Mouse (Mus musculus) lung, postnatal 25 days (tissue): ENCODE measurements around the gene Eef1a2.

Experiments
- DNase-seq: peaks from one replicate; pipeline ENCODE4 v3.0.0; 2022; ENCODE audit warnings: low spot score

Gene Eef1a2

GRCm38 (mm10) chr2:181133837-181134590 is 22.8 kb downstream of the Eef1a2 start:
- DNase-seq: no peak

- no peak for DNase-seq
These were observed 26.6 kb downstream of the Eef1a2 start for GRCm38 (mm10) chr2:181130245-181130644.

DNA sequence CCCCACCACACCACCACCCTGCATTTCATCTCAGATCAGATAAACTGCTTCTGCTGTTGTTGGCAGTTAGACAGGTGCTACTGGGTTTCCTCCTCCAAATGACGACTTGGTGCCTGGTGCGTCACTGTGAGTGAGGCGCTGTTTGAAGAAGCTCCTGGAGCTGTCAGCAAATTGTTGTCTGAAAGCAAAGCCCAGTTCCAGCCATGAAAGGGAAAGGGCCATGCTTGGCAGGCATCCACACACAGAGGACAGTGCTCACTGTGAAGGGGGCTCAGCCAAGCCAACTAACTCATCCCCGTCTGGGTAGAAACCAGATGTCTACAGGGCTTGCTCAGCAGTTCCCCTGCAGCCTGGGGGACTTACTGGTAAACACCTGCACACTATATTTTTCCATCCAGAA is 27.9 kb downstream of the Eef1a2 start:
- no peak for DNase-seq

DNA sequence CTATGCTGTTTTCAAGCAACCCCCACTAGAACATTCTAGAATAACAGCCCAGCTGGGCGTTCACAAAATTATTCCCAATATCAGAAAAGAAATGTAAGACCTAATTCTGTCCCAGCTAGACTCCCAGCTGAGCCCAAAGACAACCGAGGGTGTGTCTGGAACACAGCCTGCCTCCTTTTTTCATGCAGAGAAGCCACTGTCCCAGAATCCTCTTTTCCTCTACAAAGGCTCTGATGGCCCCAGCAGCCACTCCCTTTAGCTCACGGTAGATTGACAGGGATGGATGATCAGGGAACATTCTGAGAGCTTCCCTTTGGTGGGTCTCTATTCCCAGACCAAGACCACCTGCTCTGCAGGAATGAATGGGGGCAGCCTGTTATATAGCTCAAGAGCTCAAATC is 29.0 kb downstream of the Eef1a2 start:
- DNase-seq: no peak

- no peak for DNase-seq
These were observed 30.9 kb downstream of the Eef1a2 start for GRCm38 (mm10) chr2:181125726-181126455.

DNA sequence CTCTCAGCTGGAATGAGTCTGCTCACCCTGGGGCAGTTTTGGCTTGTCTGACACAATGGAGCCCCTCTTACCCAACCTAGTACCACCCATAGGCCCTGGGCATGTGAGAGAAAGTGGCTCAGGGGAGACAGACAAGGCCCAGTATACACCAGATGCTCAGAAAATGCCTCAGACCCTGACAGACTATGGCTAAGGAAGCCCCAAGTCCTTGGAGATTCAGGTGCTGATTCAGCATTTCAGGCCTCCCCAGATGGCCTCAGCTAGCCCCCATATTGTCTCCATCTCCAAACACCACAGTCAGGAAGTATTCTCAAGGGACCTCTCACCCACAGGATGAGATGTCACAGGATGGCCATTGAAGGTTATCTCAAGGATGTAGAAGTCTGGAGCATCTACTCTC is 34.2 kb downstream of the Eef1a2 start:
- DNase-seq: no peak

DNA sequence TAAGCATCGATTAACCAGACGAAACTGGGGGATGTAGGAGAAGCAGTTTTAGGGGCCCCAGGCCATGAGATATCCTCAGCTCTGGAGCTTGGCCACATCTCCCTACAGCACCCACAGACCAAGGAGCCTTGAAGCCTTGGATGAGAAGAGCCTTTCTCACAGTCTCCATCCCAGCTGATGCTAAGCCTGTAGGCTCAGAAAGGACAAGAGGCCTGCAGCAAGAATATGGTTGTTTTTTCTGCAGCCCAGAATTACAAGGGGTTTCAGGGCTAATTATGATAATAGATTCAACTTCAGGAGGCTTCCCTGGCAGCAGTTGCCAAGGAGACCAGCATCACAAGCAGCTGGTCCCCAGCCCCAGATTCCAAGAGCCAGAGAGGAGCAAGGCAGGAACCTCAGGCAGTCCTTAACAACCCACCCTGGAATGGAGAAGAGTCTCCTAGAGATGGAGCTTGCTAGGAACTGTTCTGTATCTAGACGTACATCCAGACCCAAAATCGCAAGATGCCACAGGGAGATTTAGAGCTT is 35.8 kb downstream of the Eef1a2 start:
- DNase-seq: no peak

- DNase-seq: no peak
These were observed 36.9 kb downstream of the Eef1a2 start for GRCm38 (mm10) chr2:181119952-181120351.

- no peak for DNase-seq
These were observed 40.4 kb downstream of the Eef1a2 start for GRCm38 (mm10) chr2:181116436-181116835.

GRCm38 (mm10) chr2:181115367-181115766 is 41.4 kb downstream of the Eef1a2 start:
- DNase-seq: no peak

GRCm38 (mm10) chr2:181113762-181114361 is 43.0 kb downstream of the Eef1a2 start:
- DNase-seq: no peak

DNA sequence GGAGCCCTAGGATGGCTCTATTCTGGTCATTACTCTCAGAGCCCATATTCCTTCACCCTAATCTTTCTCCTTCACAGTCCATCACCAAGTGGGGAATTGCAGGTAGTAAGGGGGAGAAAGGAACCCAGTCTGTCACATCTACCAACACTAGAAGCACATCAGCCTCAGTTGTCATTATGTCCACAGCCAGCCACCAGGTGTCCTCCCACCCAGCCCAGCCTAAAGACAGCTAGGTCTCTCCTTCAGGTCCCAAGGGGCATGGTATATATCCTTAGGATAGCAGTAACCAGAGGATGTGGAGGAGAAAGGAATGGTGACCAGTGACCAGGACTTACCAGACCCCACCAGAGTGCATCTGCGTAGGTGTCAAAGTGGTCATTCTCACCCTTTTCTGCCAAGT is 45.1 kb downstream of the Eef1a2 start:
- DNase-seq: no peak

- no peak for DNase-seq
These were observed 52.7 kb downstream of the Eef1a2 start for GRCm38 (mm10) chr2:181104111-181104510.

- DNase-seq: no peak
These were observed 54.7 kb downstream of the Eef1a2 start for GRCm38 (mm10) chr2:181102161-181102560.

GRCm38 (mm10) chr2:181101626-181102025 is 55.2 kb downstream of the Eef1a2 start:
- DNase-seq: no peak

GRCm38 (mm10) chr2:181100087-181100486 is 56.7 kb downstream of the Eef1a2 start:
- DNase-seq: no peak
